Mouse (Mus musculus) common myeloid progenitor, adult 5-6 weeks (primary cell): ENCODE data around the gene Gm13102. TPM values are rescaled to one million over a fixed set of nuclear protein-coding genes. Genes with fewer than 3 reads are reported as not detected.
"Not testable (repeated sequence)": the region's sequence is repeated elsewhere in the genome, so short reads cannot be mapped to it uniquely, and the experiment has no call there.

Experiments used
- ATAC-seq: replicated peaks from 2 replicates; pipeline ENCODE4 v1.8.0; 2016; ENCODE audit warnings: low read depth, mild to moderate bottlenecking, moderate TSS enrichment, inconsistent platforms; ENCODE audit not compliant: poor library complexity, severe bottlenecking
- total RNA-seq: library from RNA; stranded (forward); fragments of 200-1000, 187-1606 nt; gene quantifications from 2 replicates; pipeline ENCODE4 v1.2.3, GENCODE M21; 2017

Gene Gm13102
- total RNA-seq: not detected in 2 replicates

GRCm38 (mm10) chr4:144106174-144106573 lies at the start of gene Gm13102:
Gene Gm13102 (plus strand): TSS chr4:144106474.
- not testable (repeated sequence) for ATAC-seq

DNA sequence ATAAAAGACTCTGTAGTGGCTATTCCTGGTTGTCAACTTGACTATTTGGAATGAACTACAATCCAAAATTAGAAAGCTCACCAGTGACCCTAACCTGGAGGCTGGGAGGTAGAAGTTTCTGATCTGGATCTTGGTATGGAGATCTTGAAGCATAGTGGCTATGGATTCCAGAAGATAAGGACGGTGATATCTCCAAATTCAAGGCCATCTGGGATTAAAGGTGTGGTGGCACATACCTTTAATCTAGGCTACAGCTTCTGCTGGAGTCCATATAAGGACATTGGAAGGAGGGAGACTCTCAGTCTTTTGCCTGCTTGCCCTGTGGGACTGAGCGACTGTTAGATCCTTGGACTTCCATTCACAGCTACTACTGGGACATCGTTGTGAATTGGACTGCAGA lies 47.4 kb upstream of the Gm13102 start, which contains the start of gene Pramel4:
Gene Pramel4 (plus strand): TSS at position 301 of the 400 bp plus-strand sequence.
- not testable (repeated sequence) for ATAC-seq

Other genes starting within 250 kb of the Gm13102 start
- not detected in 2 replicates for gene Pramef6, start 206.1 kb upstream of the Gm13102 start, total RNA-seq
- gene Pramef25, start 155.5 kb upstream of the Gm13102 start, total RNA-seq: not detected in 2 replicates
- not detected in 2 replicates for gene Gm13101, start 139.5 kb upstream of the Gm13102 start, total RNA-seq
- not detected in 2 replicates for gene Pramef17, start 112.1 kb upstream of the Gm13102 start, total RNA-seq
- gene Pramel4, start 47.3 kb upstream of the Gm13102 start, total RNA-seq: not detected in 2 replicates
- gene Oog3, start 56.2 kb downstream of the Gm13102 start, total RNA-seq: not detected in 2 replicates
- gene Oog2, start 84.2 kb downstream of the Gm13102 start, total RNA-seq: not detected in 2 replicates
- not detected in 2 replicates for gene C87977, start 106.8 kb downstream of the Gm13102 start, total RNA-seq
- not detected in 2 replicates for gene Pramel5, start 174.0 kb downstream of the Gm13102 start, total RNA-seq
- not detected in 2 replicates for gene Gm13128, start 223.8 kb downstream of the Gm13102 start, total RNA-seq